Mouse (Mus musculus) olfactory bulb, adult 2 months (tissue): ENCODE measurements around the gene Ndufa6. TPM values are rescaled to one million over a fixed set of nuclear protein-coding genes. Genes with fewer than 3 reads are reported as not detected.

ENCODE experiments used
- H3K27ac ChIP-seq: fragments of 200-500 bp; 2 replicates; pipeline ENCODE4 v1.5.1; 2012; ENCODE audit warnings: low read depth, low read length; ENCODE audit not compliant: insufficient read depth
- H3K4me1 ChIP-seq: fragments of 200-500 bp; 2 replicates; pipeline ENCODE4 v1.6.1; 2012; ENCODE audit warnings: low read length; ENCODE audit not compliant: control insufficient read depth, insufficient read depth
- H3K4me3 ChIP-seq: fragments of 200-500 bp; 2 replicates; pipeline ENCODE4 v1.5.1; 2012; ENCODE audit warnings: mild to moderate bottlenecking, low read depth, low read length, moderate library complexity; ENCODE audit not compliant: insufficient read depth
- CTCF ChIP-seq: fragments of 200-500 bp; IDR thresholded peaks from 2 replicates; pipeline ENCODE4 v1.5.1; 2012; ENCODE audit warnings: low read depth, mild to moderate bottlenecking, low read length, moderate library complexity; ENCODE audit not compliant: insufficient read depth
- POLR2A ChIP-seq: fragments of 200-500 bp; IDR thresholded peaks from 2 replicates; pipeline ENCODE4 v1.6.1; 2012; ENCODE audit warnings: mild to moderate bottlenecking, low read depth, low read length, moderate library complexity; ENCODE audit not compliant: insufficient read depth
- WGBS: fragments of 180-500 bp; shearing (Covaris S2); methylation state at CpG from one replicate; pipeline ENCODE4 v1.1.7; 2018; 5-methylcytosine and 5-hydroxymethylcytosine counted together
- polyA plus RNA-seq: library from polyadenylated mRNA; stranded (reverse); fragments of >200 nt; gene quantifications from 2 replicates; pipeline ENCODE4 v1.2.4, GENCODE M21; 2012; ENCODE audit warnings: low replicate concordance; ENCODE audit not compliant: missing spikeins, insufficient read depth, insufficient read length

The Ndufa6 gene
- polyA plus RNA-seq, 1 experiment, result not detected

DNA sequence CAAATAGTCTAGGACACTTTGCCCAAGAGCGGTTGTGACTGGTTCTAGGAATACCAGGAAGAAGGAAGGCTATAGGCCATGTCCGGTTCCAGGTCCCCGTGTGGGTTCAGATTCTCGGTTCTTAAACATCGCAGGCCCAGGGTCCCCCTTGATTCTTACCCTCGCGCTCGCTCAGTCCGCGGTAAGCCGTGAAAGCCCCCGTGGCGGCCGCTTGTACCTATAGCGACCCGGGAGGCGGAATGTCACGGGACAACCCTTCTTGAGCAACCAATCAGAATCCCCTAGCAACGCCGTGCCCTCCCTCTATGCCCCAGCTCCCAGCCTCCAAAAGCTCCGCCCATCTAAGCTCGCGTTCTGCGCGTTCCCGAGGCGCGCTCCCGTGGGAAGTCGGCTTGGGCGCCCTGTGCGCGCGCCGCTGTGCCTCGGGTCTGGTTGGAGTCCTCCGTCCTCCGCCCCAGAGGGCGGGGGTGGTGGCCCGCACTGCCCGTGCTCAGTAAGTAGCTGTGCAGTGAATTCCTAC is 15.5 kb downstream of the Ndufa6 start, which contains the start of the genes Naga, Pheta2 and Smdt1:
TSS of gene Naga (minus strand) at position 333 of the 520 bp plus-strand sequence.
TSS of gene Pheta2 (plus strand) at position 350 of the 520 bp plus-strand sequence.
TSS of gene Smdt1 (plus strand) at position 367 of the 520 bp plus-strand sequence.
- peak within 1 kb of the TSS; percentile 36; the same call in 1 of the 2 replicates for H3K27ac ChIP-seq
- WGBS, result under 1% methylated on average over 41 of the region's 41 CpGs

DNA sequence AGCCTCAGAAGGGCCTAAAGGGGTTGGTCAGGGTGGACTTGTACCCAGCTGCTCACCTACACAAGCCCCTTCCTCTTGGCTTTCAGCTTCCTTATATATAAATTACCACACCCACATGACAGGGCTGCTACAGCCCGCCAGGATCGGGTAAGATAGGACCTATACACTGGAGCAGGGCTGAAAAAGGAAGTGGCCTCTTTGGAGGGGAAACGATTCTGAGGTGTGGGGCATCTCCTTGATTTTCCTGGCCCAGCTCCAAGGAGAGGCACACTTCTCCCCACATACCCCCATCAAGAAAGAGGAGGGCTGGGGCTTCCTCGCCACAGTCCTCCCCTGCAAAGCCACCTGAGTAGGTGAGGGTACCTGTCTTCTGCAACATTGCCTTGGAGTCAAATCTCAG is 16.2 kb downstream of the Ndufa6 start:
- Histone ChIP-seq H3K4me1 (peaks cover 25% of the 10 kb centered on the region), H3K27ac (no peak overlapping the region), H3K4me3 (peak overlapping the region; percentile 80)
- no peak for TF ChIP-seq POLR2A
- TF ChIP-seq CTCF, result no peak
- 28% methylated on average over 4 of the region's 4 CpGs for WGBS

More for the DNA sequence above, 15.5 kb downstream of the Ndufa6 start, which contains the start of the genes Naga, Pheta2 and Smdt1:
- H3K4me1 ChIP-seq, result peaks cover 25% of the 10 kb centered on the region
- no peak for TF ChIP-seq CTCF
- TF ChIP-seq POLR2A, result peak; percentile 45; the same call in 1 of the 2 replicates
- peak within 1 kb of the TSS; percentile 80 for H3K4me3 ChIP-seq

GRCm38 (mm10) chr15:82336629-82337028 is 17.5 kb downstream of the Ndufa6 start:
- WGBS, result 74% methylated on average over 12 of the region's 12 CpGs
- TF ChIP-seq POLR2A (no peak), CTCF (no peak)
- H3K4me3 ChIP-seq, result no peak overlapping the region
- peaks cover 25% of the 10 kb centered on the region for H3K4me1 ChIP-seq
- H3K27ac ChIP-seq, result no peak overlapping the region

- Histone ChIP-seq H3K4me3 (no peak overlapping the region), H3K4me1 (peaks cover 19% of the 10 kb centered on the region), H3K27ac (no peak overlapping the region)
- WGBS, result 95% methylated on average over 4 of the region's 4 CpGs
- TF ChIP-seq POLR2A (no peak), CTCF (no peak)
Measured at GRCm38 (mm10) chr15:82335194-82335593, 18.9 kb downstream of the Ndufa6 start.

DNA sequence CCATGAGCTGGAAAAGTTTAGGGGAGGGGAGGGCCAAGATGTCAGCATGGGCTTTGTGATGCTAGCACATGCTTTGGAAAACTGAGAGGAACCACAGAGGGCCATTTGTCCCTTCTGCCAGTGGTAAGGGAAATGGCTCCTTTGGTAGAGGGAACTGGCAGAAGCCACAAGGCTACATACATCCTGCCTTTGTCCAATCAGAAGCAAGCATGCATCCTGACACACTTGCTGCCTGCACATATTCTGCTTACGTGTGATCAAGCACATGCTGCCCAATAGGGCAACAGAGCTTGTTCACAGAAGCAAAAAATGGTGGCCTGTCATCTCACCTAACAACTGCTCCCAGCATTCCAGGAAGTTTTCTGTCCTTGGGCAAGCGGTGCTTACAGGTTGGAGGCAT is 28.7 kb downstream of the Ndufa6 start:
- Histone ChIP-seq H3K4me3 (no peak overlapping the region), H3K27ac (no peak overlapping the region), H3K4me1 (no peaks in the 10 kb centered on the region)
- TF ChIP-seq CTCF, result no peak
- TF ChIP-seq POLR2A, result no peak
- WGBS, result 84% methylated on average over 2 of the region's 2 CpGs

DNA sequence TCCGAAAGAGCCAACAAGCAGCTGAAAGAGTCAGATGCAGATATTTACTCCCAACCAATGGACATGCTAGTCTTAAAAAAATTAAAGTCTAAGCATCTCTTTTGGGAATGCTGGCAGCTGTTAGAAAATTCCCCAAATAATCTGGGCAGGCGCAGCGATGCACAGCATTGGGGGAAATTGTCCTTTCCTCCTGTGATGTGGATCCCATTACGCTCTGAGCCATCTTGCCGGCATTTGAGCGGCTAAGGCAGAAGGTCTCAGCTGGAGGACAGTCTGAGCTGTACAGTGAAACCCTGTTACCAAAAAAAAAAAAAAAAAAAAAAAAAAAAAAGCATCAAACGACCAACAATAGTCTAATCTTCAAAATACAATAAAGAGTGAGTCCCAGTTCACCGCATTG is 31.9 kb downstream of the Ndufa6 start:
- WGBS, result 79% methylated on average over 8 of the region's 8 CpGs

DNA sequence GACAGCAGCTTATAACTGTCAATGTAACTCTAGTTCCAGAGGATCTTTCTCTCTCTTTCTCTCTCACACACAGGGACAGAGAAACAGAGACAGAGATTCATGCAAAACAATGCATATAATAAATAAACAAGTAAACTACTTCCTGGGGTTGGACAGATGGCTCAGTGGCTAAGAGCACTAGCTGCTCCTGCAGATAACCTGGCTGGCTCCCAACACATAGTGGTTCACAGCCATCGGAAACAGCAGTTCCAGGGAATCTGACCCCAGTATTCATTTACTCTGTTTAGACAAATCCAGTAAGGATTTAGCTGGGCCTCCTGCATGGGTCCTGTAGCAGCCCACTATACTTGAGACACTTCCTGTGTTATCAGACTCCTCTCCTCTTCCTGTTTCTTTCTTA is 34.5 kb downstream of the Ndufa6 start:
- Histone ChIP-seq H3K4me3 (no peak overlapping the region), H3K4me1 (no peaks in the 10 kb centered on the region), H3K27ac (no peak overlapping the region)
- 53% methylated on average over 1 of the region's 1 CpGs for WGBS
- TF ChIP-seq CTCF, result no peak
- no peak for TF ChIP-seq POLR2A

More for the DNA sequence above, 31.9 kb downstream of the Ndufa6 start:
- Histone ChIP-seq H3K4me1 (no peaks in the 10 kb centered on the region), H3K4me3 (no peak overlapping the region), H3K27ac (no peak overlapping the region)
- TF ChIP-seq CTCF (no peak), POLR2A (no peak)

DNA sequence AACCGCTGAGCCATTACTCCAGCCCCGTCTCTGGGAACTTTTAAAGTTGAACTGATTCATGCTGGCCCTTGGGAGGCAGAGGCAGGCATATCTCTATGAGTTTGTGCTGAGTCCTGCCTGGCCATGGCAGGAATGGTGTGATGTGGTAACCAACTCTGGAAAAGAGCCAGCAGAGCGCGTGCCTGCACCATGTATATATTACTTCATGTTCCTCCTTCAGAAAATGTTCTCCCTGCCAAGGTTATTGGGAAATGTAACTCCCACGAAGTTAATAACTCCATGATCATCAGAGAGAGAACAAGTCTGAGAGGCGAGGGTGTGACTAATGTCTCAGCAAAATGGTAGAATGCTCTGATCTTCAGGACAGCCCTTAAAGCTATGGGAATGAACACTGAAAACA is 36.3 kb downstream of the Ndufa6 start:
- H3K27ac ChIP-seq, result no peak overlapping the region
- TF ChIP-seq CTCF (no peak), POLR2A (no peak)
- H3K4me1 ChIP-seq, result no peaks in the 10 kb centered on the region
- H3K4me3 ChIP-seq, result no peak overlapping the region
- WGBS, result 85% methylated on average over 6 of the region's 6 CpGs

- Histone ChIP-seq H3K27ac (no peak overlapping the region), H3K4me3 (no peak overlapping the region), H3K4me1 (no peaks in the 10 kb centered on the region)
- WGBS, result 87% methylated on average over 3 of the region's 3 CpGs
- TF ChIP-seq POLR2A, result no peak
- TF ChIP-seq CTCF, result no peak
Measured at GRCm38 (mm10) chr15:82308416-82308815, 45.7 kb downstream of the Ndufa6 start.

- Histone ChIP-seq H3K27ac (no peak overlapping the region), H3K4me1 (no peaks in the 10 kb centered on the region), H3K4me3 (no peak overlapping the region)
- WGBS, result 81% methylated on average over 3 of the region's 3 CpGs
- TF ChIP-seq POLR2A, result no peak
- no peak for TF ChIP-seq CTCF
Measured at GRCm38 (mm10) chr15:82307107-82307506, 47.0 kb downstream of the Ndufa6 start.

Other genes with a start within 250 kb of the Ndufa6 start
- gene Ccdc134, start 226.4 kb downstream of the Ndufa6 start, polyA plus RNA-seq, result not detected in 2 replicates
- 282 TPM in 1 of 2 replicates, not detected in the other for gene Srebf2, start 207.1 kb downstream of the Ndufa6 start, polyA plus RNA-seq
- not detected in 2 replicates for gene Shisa8, start 141.5 kb downstream of the Ndufa6 start, polyA plus RNA-seq
- gene Tnfrsf13c, start 130.0 kb downstream of the Ndufa6 start, polyA plus RNA-seq, result not detected in 2 replicates
- gene Cenpm, start 109.6 kb downstream of the Ndufa6 start, polyA plus RNA-seq, result not detected in 2 replicates
- gene 1500009C09Rik, start 101.9 kb downstream of the Ndufa6 start, polyA plus RNA-seq, result not detected in 2 replicates
- 252 and 297 TPM in 2 replicates for gene Sept3, start 79.4 kb downstream of the Ndufa6 start, polyA plus RNA-seq
- not detected in 2 replicates for gene Wbp2nl, start 55.4 kb downstream of the Ndufa6 start, polyA plus RNA-seq
- gene Naga, start 15.4 kb downstream of the Ndufa6 start, polyA plus RNA-seq, result not detected in 2 replicates
- not detected in 2 replicates for gene Pheta2, start 15.4 kb downstream of the Ndufa6 start, polyA plus RNA-seq
- gene Smdt1, start 15.4 kb downstream of the Ndufa6 start, polyA plus RNA-seq, result not detected in 2 replicates
- not detected in 2 replicates for gene Cyp2d22, start 25.9 kb upstream of the Ndufa6 start, polyA plus RNA-seq
- gene Cyp2d11, start 39.7 kb upstream of the Ndufa6 start, polyA plus RNA-seq, result not detected in 2 replicates
- gene Cyp2d10, start 52.9 kb upstream of the Ndufa6 start, polyA plus RNA-seq, result not detected in 2 replicates
- gene Cyp2d9, start 79.1 kb upstream of the Ndufa6 start, polyA plus RNA-seq, result not detected in 2 replicates
- not detected in 2 replicates for gene Cyp2d12, start 200.8 kb upstream of the Ndufa6 start, polyA plus RNA-seq